Mouse (Mus musculus) monocyte, adult 2 months (primary cell): ENCODE measurements around the gene Elovl6.

Experiments used
- DNase-seq, 2 experiments: peaks; one replicate each; pipeline ENCODE4 v3.0.0; 2022; ENCODE audit warnings: low spot score in 2 of 2, low read depth in 1 of 2

Gene Elovl6

GRCm38 (mm10) chr3:129640211-129641000 lies 108.3 kb downstream of the Elovl6 start:
- no peak for DNase-seq

GRCm38 (mm10) chr3:129641621-129642020 lies 109.5 kb downstream of the Elovl6 start:
- DNase-seq = no peak

- no peak for DNase-seq
Measured at GRCm38 (mm10) chr3:129645409-129645808, 113.3 kb downstream of the Elovl6 start.

- DNase-seq = no peak
Measured at GRCm38 (mm10) chr3:129646781-129647180, 114.6 kb downstream of the Elovl6 start.

- no peak for DNase-seq
Measured at GRCm38 (mm10) chr3:129647312-129647711, 115.2 kb downstream of the Elovl6 start.

- no peak for DNase-seq
Measured at GRCm38 (mm10) chr3:129648598-129648997, 116.4 kb downstream of the Elovl6 start.

- no peak for DNase-seq
Measured at GRCm38 (mm10) chr3:129649586-129650292, 117.6 kb downstream of the Elovl6 start.

- DNase-seq = no peak
Measured at GRCm38 (mm10) chr3:129650293-129650612, 118.1 kb downstream of the Elovl6 start.

GRCm38 (mm10) chr3:129650931-129651330 lies 118.8 kb downstream of the Elovl6 start:
- DNase-seq = no peak

GRCm38 (mm10) chr3:129651765-129652164 lies 119.6 kb downstream of the Elovl6 start:
- DNase-seq = no peak

GRCm38 (mm10) chr3:129652476-129652875 lies 120.3 kb downstream of the Elovl6 start:
- no peak for DNase-seq

- no peak for DNase-seq
Measured at GRCm38 (mm10) chr3:129656540-129656939, 124.4 kb downstream of the Elovl6 start.

- no peak for DNase-seq
Measured at GRCm38 (mm10) chr3:129657222-129657621, 125.1 kb downstream of the Elovl6 start.

- DNase-seq = no peak
Measured at GRCm38 (mm10) chr3:129657775-129658174, 125.6 kb downstream of the Elovl6 start.

- no peak for DNase-seq
Measured at GRCm38 (mm10) chr3:129658776-129659175, 126.6 kb downstream of the Elovl6 start.

- no peak for DNase-seq
Measured at GRCm38 (mm10) chr3:129663906-129664305, 131.8 kb downstream of the Elovl6 start.

- no peak for DNase-seq
Measured at GRCm38 (mm10) chr3:129675923-129676322, 143.8 kb downstream of the Elovl6 start.

- no peak for DNase-seq
Measured at GRCm38 (mm10) chr3:129680258-129680657, 148.1 kb downstream of the Elovl6 start.

GRCm38 (mm10) chr3:129681841-129682240 lies 149.7 kb downstream of the Elovl6 start:
- no peak for DNase-seq

GRCm38 (mm10) chr3:129682389-129682788 lies 150.2 kb downstream of the Elovl6 start:
- no peak for DNase-seq

- DNase-seq = no peak
Measured at GRCm38 (mm10) chr3:129683060-129683679, 151.0 kb downstream of the Elovl6 start.

- no peak for DNase-seq
Measured at GRCm38 (mm10) chr3:129686196-129686595, 154.0 kb downstream of the Elovl6 start.
